Mouse (Mus musculus) neutrophil, adult 5-6 weeks (primary cell): ENCODE data around the gene Gsk3a. TPM values are rescaled to one million over a fixed set of nuclear protein-coding genes. Genes with fewer than 3 reads are reported as not detected.
"Not testable (repeated sequence)": the region's sequence is repeated elsewhere in the genome, so short reads cannot be mapped to it uniquely, and the experiment has no call there.

Experiments used
- ATAC-seq: fragments of 151-379, 151-347 bp; 2 replicates; pipeline ENCODE4 v1.8.0; 2017; ENCODE audit warnings: mild to moderate bottlenecking, moderate TSS enrichment; ENCODE audit not compliant: insufficient number of reproducible peaks, poor library complexity, low FRiP score, severe bottlenecking; ENCODE audit errors: extremely low read depth
- total RNA-seq: library from RNA; stranded (forward); fragments of 200-1000 nt; gene quantifications from 2 replicates; pipeline ENCODE4 v1.2.3, GENCODE M21; 2017

Gsk3a gene
- total RNA-seq, 1 experiment from 2014 or later, result 85.4 TPM

- ATAC-seq, result no peak
These were observed 36.9 kb upstream of the Gsk3a start for GRCm38 (mm10) chr7:25274571-25274970.

- ATAC-seq, result no peak
These were observed 35.9 kb upstream of the Gsk3a start for GRCm38 (mm10) chr7:25273259-25274241.

GRCm38 (mm10) chr7:25272445-25273258, 35.0 kb upstream of the Gsk3a start:
- no peak for ATAC-seq

- no peak for ATAC-seq
These were observed 34.2 kb upstream of the Gsk3a start for GRCm38 (mm10) chr7:25271651-25272444.

- ATAC-seq, result no peak
These were observed 33.3 kb upstream of the Gsk3a start for GRCm38 (mm10) chr7:25270652-25271633.

GRCm38 (mm10) chr7:25269545-25270271, 32.1 kb upstream of the Gsk3a start:
- no peak for ATAC-seq

GRCm38 (mm10) chr7:25269029-25269428, 31.4 kb upstream of the Gsk3a start:
- ATAC-seq, result no peak

- no peak for ATAC-seq
These were observed 30.9 kb upstream of the Gsk3a start for GRCm38 (mm10) chr7:25268588-25268987.

GRCm38 (mm10) chr7:25267751-25268463, 30.3 kb upstream of the Gsk3a start:
- ATAC-seq, result peak; percentile 75

GRCm38 (mm10) chr7:25267301-25267750, 29.7 kb upstream of the Gsk3a start, which contains the start of gene Cic:
Cic (plus strand) TSS chr7:25267704.
- peak; percentile 65 for ATAC-seq

- ATAC-seq, result no peak
These were observed 28.7 kb upstream of the Gsk3a start for GRCm38 (mm10) chr7:25266180-25266962.

- not testable (repeated sequence) for ATAC-seq
These were observed 28.1 kb upstream of the Gsk3a start for GRCm38 (mm10) chr7:25265743-25266142.

GRCm38 (mm10) chr7:25263968-25264870, 26.6 kb upstream of the Gsk3a start:
- no peak for ATAC-seq

- ATAC-seq, result no peak
These were observed 24.2 kb upstream of the Gsk3a start for GRCm38 (mm10) chr7:25261896-25262295.

- no peak for ATAC-seq
These were observed 14.2 kb upstream of the Gsk3a start for GRCm38 (mm10) chr7:25251822-25252221.
